Mouse (Mus musculus): ENCODE data around the gene Vbp1. TPM values are rescaled to one million over a fixed set of nuclear protein-coding genes. Genes with fewer than 3 reads are reported as not detected.

Vbp1 gene
- 0.11 and 0.61 TPM in 2 replicates for polyA plus RNA-seq (2012; rRNA removed; ENCODE audit: low replicate concordance)

GRCm38 (mm10) chrX:75514179-75514972 lies at the start of gene Vbp1:
Vbp1 (plus strand) TSS chrX:75514299.

GRCm38 (mm10) chrX:75577582-75578324 lies 63.7 kb downstream of the Vbp1 start, which contains the start of gene Rab39b:
Rab39b (minus strand) TSS chrX:75578231.

Other genes with a start within 250 kb of the Vbp1 start
- 0.43 and 0.79 TPM in 2 replicates for gene Fundc2, start 131.9 kb upstream of the Vbp1 start, polyA plus RNA-seq (2012; rRNA removed; ENCODE audit: low replicate concordance)
- not detected in 2 replicates for gene F8, start 131.7 kb upstream of the Vbp1 start, polyA plus RNA-seq (2012; rRNA removed; ENCODE audit: low replicate concordance)
- 1.1 TPM in 1 of 2 replicates, not detected in the other for gene Cmc4, start 97.7 kb upstream of the Vbp1 start, polyA plus RNA-seq (2012; rRNA removed; ENCODE audit: low replicate concordance)
- 1.3 and 1.7 TPM in 2 replicates for gene Mtcp1, start 97.7 kb upstream of the Vbp1 start, polyA plus RNA-seq (2012; rRNA removed; ENCODE audit: low replicate concordance)
- 0.47 and 1.9 TPM in 2 replicates for gene Brcc3, start 97.7 kb upstream of the Vbp1 start, polyA plus RNA-seq (2012; rRNA removed; ENCODE audit: low replicate concordance)
- 0.05 and 0.25 TPM in 2 replicates for gene Rab39b, start 63.9 kb downstream of the Vbp1 start, polyA plus RNA-seq (2012; rRNA removed; ENCODE audit: low replicate concordance)